Mouse (Mus musculus) Patski (cell line): ENCODE data around the gene Hcrt. TPM values are rescaled to one million over a fixed set of nuclear protein-coding genes. Genes with fewer than 3 reads are reported as not detected.
A peak's percentile ranks its signal among the peaks of the same experiment; 100 is the strongest.

ENCODE experiments used
- ATAC-seq: fragments of 100-300 bp; one replicate; pipeline ENCODE4 v1.8.0; 2021
- CTCF ChIA-PET: fragments of 350-600 bp; sonication (Branson Sonifier 250); formaldehyde crosslinking; loops from one replicate; lab custom pipeline; 2022; ENCODE audit warnings: inconsistent platforms; lab: Charles Lee
- POLR2A ChIA-PET: fragments of 350-600 bp; sonication (Branson Sonifier 250); formaldehyde crosslinking; loops from one replicate; lab custom pipeline; 2022; ENCODE audit warnings: antibody characterized with exemption, inconsistent platforms; lab: Charles Lee
- DNase-seq: peaks from one replicate; pipeline ENCODE4 v3.0.0-alpha.2; 2011; ENCODE audit warnings: low read depth, low spot score
- H3K27me3 ChIP-seq: fragments of 371-371 bp; one replicate; pipeline ENCODE4 v1.5.1; 2021
- CTCF ChIP-seq: fragments of 100-300 bp; IDR thresholded peaks from one replicate; pipeline ENCODE4 v1.5.1; 2021
- in situ Hi-C: fragments of 300-500 bp; cut with MboI; formaldehyde crosslinking; loops from 3 replicates; pipeline ENCODE4 v1.11.1; 2018; ENCODE audit warnings: low pct_unique_long_range_greater_than_20kb, mixed read lengths
- polyA plus RNA-seq: library from polyadenylated mRNA; unstranded; gene quantifications from one replicate; pipeline ENCODE4 v1.2.3, GENCODE M21; 2021

The Hcrt gene
- polyA plus RNA-seq, 1 experiment from 2014 or later: not detected

DNA sequence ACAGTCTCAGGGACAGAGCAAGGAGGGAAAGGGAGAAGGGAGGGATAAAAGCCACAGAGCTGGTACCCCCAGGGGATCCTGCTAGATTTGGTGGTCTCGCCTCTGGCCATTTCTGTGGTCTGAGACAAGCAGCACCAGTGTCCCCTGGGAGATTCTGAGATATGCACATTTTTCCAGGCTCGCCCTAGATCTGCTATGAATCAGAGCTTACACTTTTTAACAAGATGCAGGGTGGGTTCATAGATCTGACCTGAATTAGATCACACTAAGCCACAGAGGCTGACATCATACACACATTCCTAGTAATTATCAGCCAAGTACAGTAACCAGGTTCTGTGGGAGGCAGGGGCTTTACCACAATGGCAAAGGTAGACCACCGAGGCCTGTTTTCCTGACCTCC is 27.0 kb upstream of the Hcrt start:
- in situ Hi-C loops: no loop called here
- ATAC-seq: peak; percentile 60

DNA sequence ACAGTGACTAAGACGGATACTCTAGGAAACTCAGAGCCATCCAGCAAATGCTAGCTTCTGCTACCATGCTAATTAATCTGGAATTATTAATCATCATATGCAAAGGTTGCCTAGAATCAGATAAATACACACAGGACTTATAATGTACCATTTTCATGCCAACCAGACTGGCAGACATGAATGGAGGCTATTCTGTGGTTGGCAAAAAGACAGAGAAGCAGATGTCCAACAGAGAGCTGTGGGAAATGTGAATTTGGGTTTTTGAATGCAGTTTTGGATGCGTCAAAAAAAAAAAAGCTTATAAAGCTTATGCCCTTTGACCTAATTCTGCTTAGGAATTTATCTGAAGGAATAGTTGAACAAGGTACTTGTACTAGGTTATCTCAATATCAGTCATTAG is 23.0 kb upstream of the Hcrt start:
- in situ Hi-C loops: no loop called here
- POLR2A ChIA-PET: interaction anchor here (0.6 kb wide), 1 partner anchor 247 kb away, joined by 4 read pairs; no protein-coding TSS in a partner anchor
- ATAC-seq (no peak), DNase-seq (no peak)
- no peak for TF ChIP-seq CTCF
- CTCF ChIA-PET: interaction anchor here (1.1 to 1.4 kb wide), 2 partner anchors 9 to 172 kb away, joined by 3 to 5 read pairs; no protein-coding TSS in a partner anchor
- no peaks in the 10 kb centered on the region for H3K27me3 ChIP-seq

More for the DNA sequence above, 27.0 kb upstream of the Hcrt start:
- no peak for DNase-seq
- TF ChIP-seq CTCF: no peak
- ChIA-PET CTCF (interaction anchor here (0.7 to 2.1 kb wide), 7 partner anchors 11 to 150 kb away, joined by 3 to 7 read pairs (median 4); partner anchors contain the start of gene Stat3), POLR2A (interaction anchor here (0.7 kb wide), 1 partner anchor 9 kb away, joined by 3 read pairs; no protein-coding TSS in a partner anchor)
- no peaks in the 10 kb centered on the region for H3K27me3 ChIP-seq

DNA sequence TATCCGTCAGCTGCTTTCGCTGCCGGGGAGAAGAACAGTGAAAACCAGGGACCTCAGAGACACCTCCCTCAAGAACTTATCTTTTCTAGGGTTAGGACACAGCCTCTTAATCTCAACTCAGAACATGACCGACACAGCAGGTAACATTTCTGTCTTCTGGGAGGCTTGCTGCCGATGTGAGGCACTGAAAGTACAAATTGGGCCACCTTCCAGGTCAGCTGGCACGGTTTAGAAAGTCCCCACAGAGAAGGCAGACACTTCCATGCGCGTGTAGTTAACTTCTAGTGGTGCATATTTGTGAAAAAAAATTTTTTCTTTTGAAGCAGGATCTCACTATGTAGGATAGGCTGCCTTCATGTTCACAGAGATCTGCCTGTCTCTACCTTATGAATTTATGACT is 21.6 kb upstream of the Hcrt start:
- no peaks in the 10 kb centered on the region for H3K27me3 ChIP-seq
- ChIA-PET POLR2A (no interaction called here), CTCF (no interaction called here)
- in situ Hi-C loops: no loop called here
- no peak for TF ChIP-seq CTCF
- no peak for DNase-seq
- ATAC-seq: no peak

DNA sequence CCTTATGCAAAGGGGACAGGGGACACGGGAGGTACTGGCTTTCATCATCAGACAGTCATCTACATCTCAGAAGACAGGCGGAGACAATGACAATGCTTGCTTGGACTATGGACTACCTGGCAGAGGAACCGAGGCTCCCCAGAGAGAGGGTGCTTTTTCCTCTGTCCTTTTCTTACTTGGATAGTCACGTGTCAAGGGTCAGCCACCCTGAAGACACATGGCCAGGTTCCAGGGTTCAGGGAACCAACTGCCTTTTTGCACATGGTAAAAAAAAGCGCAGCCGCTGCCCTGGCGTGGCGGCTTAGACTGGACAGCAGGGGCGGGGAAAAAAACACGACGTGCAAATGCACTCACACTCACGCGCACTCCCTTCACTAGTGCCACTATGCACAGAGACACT is 19.8 kb upstream of the Hcrt start:
- in situ Hi-C loops: no loop called here
- ATAC-seq: no peak
- no peak for DNase-seq
- ChIA-PET POLR2A (no interaction called here), CTCF (no interaction called here)
- no peaks in the 10 kb centered on the region for H3K27me3 ChIP-seq
- TF ChIP-seq CTCF: no peak

DNA sequence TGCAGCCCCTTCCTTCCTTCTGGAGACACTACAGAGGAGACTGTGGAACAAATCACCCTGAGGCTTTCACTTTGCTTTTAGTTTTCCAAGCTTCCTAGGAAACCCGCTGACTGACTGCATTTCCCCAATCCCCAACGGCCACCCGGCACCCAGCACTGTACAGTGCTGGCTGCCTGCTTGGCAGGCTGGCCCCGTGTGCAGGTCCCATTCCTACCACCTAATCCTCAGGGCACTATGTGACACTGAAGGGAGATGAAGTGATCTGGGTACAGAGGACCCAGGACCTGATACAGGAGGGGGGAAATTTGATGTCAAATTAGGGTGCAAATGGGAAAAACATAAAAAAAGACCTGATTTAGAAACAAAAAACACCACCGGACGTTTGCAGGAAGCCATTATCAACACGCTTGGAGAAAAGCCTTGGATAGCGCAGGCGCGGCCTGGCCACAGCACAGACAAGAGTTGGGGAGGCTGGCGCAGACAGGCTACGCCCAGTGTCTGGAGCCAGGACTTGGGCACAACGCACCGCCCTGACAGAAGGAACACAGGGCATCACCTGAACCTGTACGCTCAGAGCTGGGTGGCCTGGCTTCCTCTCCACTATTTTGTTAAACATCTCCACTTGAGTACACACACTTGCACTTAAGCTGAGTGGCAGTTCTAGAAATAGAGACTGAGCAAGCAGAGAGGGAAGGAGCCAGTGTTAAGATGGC is 19.2 kb upstream of the Hcrt start:
- TF ChIP-seq CTCF: no peak
- ChIA-PET POLR2A (no interaction called here), CTCF (no interaction called here)
- in situ Hi-C loops: no loop called here
- no peak for ATAC-seq
- DNase-seq: no peak
- no peaks in the 10 kb centered on the region for H3K27me3 ChIP-seq

DNA sequence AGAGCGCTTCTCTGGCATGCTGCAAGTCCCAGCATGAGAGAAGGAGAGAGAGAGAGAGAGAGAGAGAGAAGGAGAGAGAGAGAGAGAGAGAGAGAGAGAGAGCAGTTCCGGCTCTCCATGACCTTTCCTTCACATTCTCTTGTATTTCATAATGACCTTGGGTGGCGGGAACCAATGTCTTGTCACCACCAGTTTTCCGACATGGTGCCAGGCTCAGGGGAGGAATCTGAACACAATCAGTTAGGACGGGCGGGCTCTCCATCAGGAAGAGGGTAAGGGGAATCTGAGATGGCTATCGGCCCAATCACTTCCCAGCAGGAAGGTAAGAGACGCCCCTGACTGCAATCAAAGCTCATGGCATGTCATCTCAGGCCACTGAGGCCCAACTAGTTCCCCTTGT is 17.5 kb upstream of the Hcrt start:
- ATAC-seq (no peak), DNase-seq (no peak)
- no peak for TF ChIP-seq CTCF
- CTCF ChIA-PET: no interaction called here
- POLR2A ChIA-PET: interaction anchor here (0.6 to 1.2 kb wide), 2 partner anchors 7 to 10 kb away, joined by 3 read pairs; no protein-coding TSS in a partner anchor
- no peaks in the 10 kb centered on the region for H3K27me3 ChIP-seq
- in situ Hi-C loops: no loop called here

DNA sequence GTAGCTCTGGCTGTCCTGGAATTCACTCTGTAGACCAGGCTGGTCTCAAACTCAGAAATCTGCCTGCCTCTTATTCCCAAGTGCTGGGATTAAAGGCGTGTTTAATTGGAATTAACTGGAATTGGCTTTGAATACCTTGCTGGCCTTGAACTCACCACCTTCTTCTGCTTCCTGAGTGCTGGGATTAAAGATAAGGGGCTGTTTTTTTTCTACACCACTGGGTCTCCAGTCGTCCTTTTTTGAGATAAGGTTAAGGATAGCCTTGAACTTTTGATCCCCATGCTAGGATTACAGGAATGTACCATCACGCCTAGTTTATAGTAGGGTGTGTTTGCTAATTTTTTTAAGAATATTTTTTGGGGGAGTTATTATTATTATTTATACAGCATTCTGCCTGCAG is 15.3 kb upstream of the Hcrt start:
- POLR2A ChIA-PET: interaction anchor here (0.6 kb wide), 1 partner anchor 71 kb away, joined by 5 read pairs; no protein-coding TSS in a partner anchor
- TF ChIP-seq CTCF: no peak
- no peaks in the 10 kb centered on the region for H3K27me3 ChIP-seq
- ATAC-seq: no peak
- CTCF ChIA-PET: interaction anchor here (1.2 to 1.3 kb wide), 2 partner anchors 12 kb away, joined by 3 to 7 read pairs; no protein-coding TSS in a partner anchor
- no peak for DNase-seq
- in situ Hi-C loops: no loop called here

DNA sequence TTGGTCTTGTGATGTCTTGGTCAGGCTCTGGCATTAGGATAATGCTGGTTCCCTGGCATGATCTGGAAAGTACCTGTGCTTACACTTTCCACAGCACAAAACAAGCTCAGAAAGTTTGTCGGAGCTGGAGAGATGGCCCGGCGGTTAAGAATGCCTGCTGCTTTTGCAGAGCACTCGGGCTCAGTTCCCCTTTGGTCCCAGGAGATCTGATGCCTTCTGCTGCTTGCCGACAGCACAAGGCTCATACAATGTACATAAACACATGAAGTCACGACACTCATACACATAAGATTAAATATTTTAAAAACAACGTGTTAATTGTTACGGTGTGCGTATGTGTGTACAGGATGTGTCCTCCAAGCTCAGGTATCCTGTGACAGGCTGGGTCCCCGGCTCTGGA is 13.2 kb upstream of the Hcrt start:
- in situ Hi-C loops: no loop called here
- ChIA-PET POLR2A (no interaction called here), CTCF (interaction anchor here (0.6 kb wide), 1 partner anchor 12 kb away, joined by 3 read pairs; no protein-coding TSS in a partner anchor)
- no peak for TF ChIP-seq CTCF
- no peak for ATAC-seq
- no peaks in the 10 kb centered on the region for H3K27me3 ChIP-seq
- DNase-seq: no peak

DNA sequence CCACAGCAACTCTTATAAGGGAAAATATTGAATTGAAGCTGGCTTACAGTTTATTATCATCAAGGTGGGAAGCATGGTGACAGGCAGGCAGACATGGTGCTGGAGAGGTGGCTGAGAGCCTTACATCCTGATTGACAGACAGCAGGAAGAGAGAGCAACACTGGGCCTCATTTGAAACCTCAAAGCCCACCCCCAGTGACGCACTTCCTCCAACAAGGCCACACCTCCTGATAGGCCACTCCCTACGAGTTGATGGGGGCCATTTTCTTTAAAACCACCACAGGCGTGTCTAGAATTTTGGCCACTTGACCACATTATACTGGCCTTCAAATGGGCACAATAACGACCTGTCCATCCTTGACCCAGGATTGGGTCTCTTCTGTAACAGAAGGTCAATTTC is 11.5 kb upstream of the Hcrt start:
- no peaks in the 10 kb centered on the region for H3K27me3 ChIP-seq
- no peak for ATAC-seq
- TF ChIP-seq CTCF: no peak
- no peak for DNase-seq
- CTCF ChIA-PET: no interaction called here
- POLR2A ChIA-PET: no interaction called here
- in situ Hi-C loops: no loop called here

DNA sequence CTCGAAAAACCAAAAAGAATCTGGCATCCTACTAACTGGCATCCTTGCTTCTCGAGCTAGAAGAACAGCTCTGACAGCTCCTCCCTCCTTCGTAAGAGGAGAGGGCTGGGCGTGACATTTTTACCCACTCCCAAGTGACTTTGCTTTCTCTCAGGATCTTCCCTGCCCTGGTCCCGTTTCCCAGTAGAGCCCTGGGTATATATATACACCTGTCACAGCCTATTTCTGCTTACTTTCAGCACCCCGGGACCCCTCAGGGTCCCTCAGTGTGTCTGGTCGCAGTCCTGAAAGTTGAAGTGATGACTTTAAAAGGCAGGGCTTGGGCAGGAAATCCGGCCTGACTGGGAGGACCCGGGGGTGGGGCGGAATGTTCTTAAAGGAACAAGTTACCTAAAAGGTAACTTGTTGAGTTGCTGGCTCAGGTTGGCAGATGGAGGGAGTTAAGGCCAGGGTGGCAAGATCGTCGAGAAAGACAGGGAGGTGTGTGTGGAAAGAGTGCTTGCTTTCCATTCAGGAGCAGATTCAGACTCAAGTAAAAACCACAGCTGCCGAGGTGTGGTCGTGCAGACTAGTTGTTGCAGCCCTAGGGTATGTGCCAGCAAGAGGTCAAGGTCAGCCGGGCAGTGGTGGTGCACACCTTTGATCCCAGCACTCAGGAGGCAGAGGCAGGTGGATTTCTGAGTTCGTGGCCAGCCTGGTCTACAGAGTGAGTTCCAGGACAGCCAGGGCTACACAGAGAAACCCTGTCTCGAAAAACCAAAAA is 8.1 kb upstream of the Hcrt start, which contains the start of gene Ghdc:
Ghdc (minus strand) TSS at position 312 of the 763 bp plus-strand sequence.
- H3K27me3 ChIP-seq: no peaks in the 10 kb centered on the region
- ATAC-seq (peak; percentile 80), DNase-seq (no peak)
- TF ChIP-seq CTCF: no peak
- ChIA-PET CTCF (interaction anchor here (0.6 to 1.4 kb wide), 3 partner anchors 9 to 183 kb away, joined by 3 to 6 read pairs (median 4); no protein-coding TSS in a partner anchor), POLR2A (interaction anchor here (1.7 kb wide), 1 partner anchor 37 kb away, joined by 5 read pairs; no protein-coding TSS in a partner anchor)
- in situ Hi-C loops: no loop called here
